Mouse (Mus musculus) neural tube, embryonic 11.5 days (tissue): Measurements from ENCODE around the gene Mag. TPM values are rescaled to one million over a fixed set of nuclear protein-coding genes. Genes with fewer than 3 reads are reported as not detected.
"Not testable (repeated sequence)": the region's sequence is repeated elsewhere in the genome, so short reads cannot be mapped to it uniquely, and the experiment has no call there.

Experiments
- ATAC-seq: fragments of 200-750 bp; cut with Nextera tagmentation; 2 replicates; pipeline ENCODE4 v1.8.0; 2017; ENCODE audit warnings: moderate number of reproducible peaks, mild to moderate bottlenecking, moderate TSS enrichment, moderate library complexity; ENCODE audit not compliant: insufficient read depth, low FRiP score, low TSS enrichment
- DNase-seq: peaks from one replicate; pipeline ENCODE4 v3.0.0-alpha.2; 2015; ENCODE audit warnings: low spot score
- H3K27ac ChIP-seq: fragments of 300-500 bp; sonication (generic); 2 replicates; pipeline ENCODE4 v1.5.1; 2014; ENCODE audit warnings: low read depth, mild to moderate bottlenecking, low read length
- H3K27me3 ChIP-seq: fragments of 300-500 bp; sonication (generic); 2 replicates; pipeline ENCODE4 v1.6.1; 2014; ENCODE audit warnings: mild to moderate bottlenecking, low read length, mixed read lengths; ENCODE audit not compliant: control insufficient read depth, insufficient read depth
- H3K36me3 ChIP-seq: fragments of 300-500 bp; sonication (generic); 2 replicates; pipeline ENCODE4 v1.6.1; 2014; ENCODE audit warnings: mild to moderate bottlenecking, low read length, moderate library complexity, mixed read lengths; ENCODE audit not compliant: control insufficient read depth, insufficient read depth
- H3K4me1 ChIP-seq: fragments of 300-500 bp; sonication (generic); 2 replicates; pipeline ENCODE4 v1.6.1; 2014; ENCODE audit warnings: low read length, mixed read lengths; ENCODE audit not compliant: control insufficient read depth, insufficient read depth
- H3K4me2 ChIP-seq: fragments of 300-500 bp; sonication (generic); 2 replicates; pipeline ENCODE4 v1.6.1; 2014; ENCODE audit warnings: low read depth, mild to moderate bottlenecking, moderate library complexity
- H3K4me3 ChIP-seq: fragments of 300-500 bp; sonication (generic); 2 replicates; pipeline ENCODE4 v1.5.1; 2014; ENCODE audit warnings: low read depth, low read length
- H3K9ac ChIP-seq: fragments of 300-500 bp; sonication (generic); 2 replicates; pipeline ENCODE4 v1.6.1; 2014; ENCODE audit warnings: mild to moderate bottlenecking, low read length
- H3K9me3 ChIP-seq: fragments of 300-500 bp; sonication (generic); 2 replicates; pipeline ENCODE4 v1.6.1; 2016; ENCODE audit warnings: low read length; ENCODE audit not compliant: control insufficient read depth
- WGBS: fragments of 180-500 bp; shearing (Covaris S2); extraction: QIAGEN DNeasy Blood & Tissue Kit; methylation state at CpG from one replicate; pipeline ENCODE4 v1.1.7; 2014; 5-methylcytosine and 5-hydroxymethylcytosine counted together
- polyA plus RNA-seq: library from polyadenylated mRNA; unstranded; fragments of >200 nt; fragmentation: Nextera tagmentation; extraction: Ambion mirVana; gene quantifications from 2 replicates; pipeline ENCODE4 v1.2.1, GENCODE M21; 2014

The Mag gene
- polyA plus RNA-seq, 1 experiment from 2014 or later: 0.41 TPM

DNA sequence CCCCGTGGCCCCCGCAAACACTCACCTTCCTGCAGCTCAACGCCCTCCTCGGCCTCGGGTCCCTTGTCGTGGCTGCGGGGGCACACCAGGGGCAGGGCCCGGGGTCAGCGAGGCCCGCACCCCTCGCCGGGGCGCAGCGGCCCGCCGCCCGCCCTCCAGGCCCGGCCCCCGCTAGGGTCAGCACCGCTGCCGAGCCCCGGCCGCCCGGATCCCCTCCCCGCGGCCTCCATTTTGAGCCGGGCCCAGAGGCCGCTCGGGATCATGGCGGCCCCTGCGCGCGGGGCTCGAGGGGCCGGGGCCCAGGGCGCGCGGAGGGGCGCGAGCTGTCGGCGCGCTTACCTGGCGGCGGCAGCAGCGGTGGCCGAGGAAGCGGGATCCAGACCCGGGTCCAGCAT, 41.7 kb upstream of the Mag start:
- Histone ChIP-seq H3K27me3 (no peaks in the 10 kb centered on the region), H3K4me3 (peak overlapping the region; percentile 99), H3K27ac (peak overlapping the region; percentile 97), H3K9ac (peak overlapping the region; percentile 93), H3K4me2 (peak overlapping the region; percentile 72), H3K9me3 (no peaks in the 10 kb centered on the region), H3K4me1 (peaks cover 12% of the 10 kb centered on the region; the same call in 1 of the 2 replicates), H3K36me3 (peaks cover 13% of the 10 kb centered on the region)
- ATAC-seq (peak; percentile 48), DNase-seq (no peak)
- WGBS: 0% methylated on average over 24 of the region's 49 CpGs

DNA sequence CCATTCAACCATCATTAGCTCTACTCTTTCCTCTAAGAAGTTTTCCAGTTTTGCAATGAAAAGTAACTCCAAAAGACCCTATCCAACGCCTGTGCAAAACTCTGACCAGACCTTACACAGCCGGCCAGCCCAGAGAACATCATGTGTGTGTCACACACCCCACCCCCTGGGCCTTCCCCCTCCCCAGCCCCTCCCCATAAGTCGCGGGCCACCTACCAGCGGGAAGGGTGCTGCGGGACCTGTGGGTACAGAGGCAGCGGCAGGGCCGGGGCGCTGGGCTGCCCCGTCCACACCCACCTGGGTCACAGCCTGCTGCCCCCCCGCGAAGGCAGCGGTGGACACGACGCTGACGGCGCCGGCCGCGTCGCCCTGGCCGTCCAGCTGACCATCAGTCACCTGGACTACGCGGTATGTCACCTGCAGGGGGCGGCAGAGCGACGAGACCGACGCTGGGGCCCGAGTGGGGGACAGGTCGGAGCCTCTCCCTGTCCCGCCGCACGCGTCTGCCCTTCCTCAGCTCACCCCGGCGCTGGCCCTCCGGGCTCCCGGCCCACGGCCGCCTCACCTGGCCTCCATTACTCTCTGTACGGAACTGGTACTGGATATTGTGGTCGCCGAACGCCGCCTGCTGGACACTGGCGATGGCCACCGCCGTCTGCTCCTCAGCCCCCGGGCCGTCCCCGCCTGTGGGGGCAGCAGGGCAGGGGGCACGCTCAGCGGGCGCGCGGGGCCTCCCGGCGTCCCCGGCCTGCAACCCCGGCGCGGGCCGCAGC, 41.1 kb upstream of the Mag start:
- H3K36me3 ChIP-seq: peaks cover 13% of the 10 kb centered on the region

DNA sequence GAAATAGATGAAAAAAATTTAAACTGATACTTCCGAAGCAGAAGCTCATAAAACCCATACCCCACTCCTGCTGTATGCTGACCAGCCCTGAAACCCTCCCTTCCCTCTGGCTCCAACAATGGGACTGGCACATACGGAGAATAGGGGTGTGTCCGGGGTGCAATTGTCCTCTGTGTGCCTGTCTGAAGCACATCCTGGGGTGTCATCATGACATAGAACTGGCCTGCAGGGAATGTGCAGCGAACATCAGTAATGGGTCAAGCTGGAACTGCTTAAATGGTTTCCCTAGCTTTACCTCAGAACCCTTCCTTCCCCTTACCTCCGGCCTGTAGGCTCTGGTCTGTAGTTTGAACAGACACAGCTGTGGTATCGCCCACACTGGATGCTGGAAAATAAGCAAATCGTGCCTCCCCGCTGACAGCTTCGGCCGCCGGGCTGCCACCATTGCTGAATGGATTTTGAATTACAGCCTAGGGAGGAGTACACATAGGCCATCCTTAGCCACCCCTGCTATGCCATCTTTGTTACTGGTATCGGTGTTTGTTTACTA, 40.4 kb upstream of the Mag start:
- H3K9me3 ChIP-seq: no peaks in the 10 kb centered on the region
- H3K27ac ChIP-seq: no peak overlapping the region
- peak overlapping the region; percentile 72 for H3K4me2 ChIP-seq
- ATAC-seq: no peak
- no peak for DNase-seq
- H3K9ac ChIP-seq: no peak overlapping the region
- no peaks in the 10 kb centered on the region for H3K27me3 ChIP-seq
- H3K4me1 ChIP-seq: peaks cover 12% of the 10 kb centered on the region; the same call in 1 of the 2 replicates
- H3K4me3 ChIP-seq: peak overlapping the region; percentile 99
- peaks cover 13% of the 10 kb centered on the region for H3K36me3 ChIP-seq
- WGBS: 85% methylated on average over 12 of the region's 12 CpGs

More for the DNA sequence above, 41.1 kb upstream of the Mag start:
- DNase-seq: peak; percentile 90
- ATAC-seq: peak; percentile 79
- no peaks in the 10 kb centered on the region for H3K27me3 ChIP-seq
- peak overlapping the region; percentile 93 for H3K9ac ChIP-seq
- H3K9me3 ChIP-seq: no peaks in the 10 kb centered on the region
- peak overlapping the region; percentile 97 for H3K27ac ChIP-seq
- peak overlapping the region; percentile 72 for H3K4me2 ChIP-seq
- H3K4me3 ChIP-seq: peak overlapping the region; percentile 99
- H3K4me1 ChIP-seq: peaks cover 12% of the 10 kb centered on the region; the same call in 1 of the 2 replicates
- under 1% methylated on average over 51 of the region's 64 CpGs for WGBS

DNA sequence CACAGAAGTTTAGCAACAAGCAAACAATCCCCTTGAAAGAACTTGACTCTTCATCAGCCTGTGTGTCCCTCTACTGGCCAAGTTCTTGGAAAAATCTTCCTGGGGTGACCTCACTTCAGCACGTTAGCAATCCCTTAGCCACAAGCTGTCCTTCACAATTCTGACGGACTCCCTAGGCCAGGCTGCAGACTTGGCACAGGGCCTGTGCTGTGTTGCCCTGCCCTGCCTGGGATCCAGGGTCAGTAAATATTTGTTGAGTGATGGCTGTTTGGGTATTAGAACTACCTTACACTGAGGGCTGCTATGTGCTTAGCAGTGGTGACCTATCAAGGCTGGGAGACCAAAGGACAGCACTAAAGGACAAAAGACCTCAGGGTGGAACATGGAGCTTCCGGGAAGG, 39.4 kb upstream of the Mag start:
- Histone ChIP-seq H3K9ac (no peak overlapping the region), H3K4me2 (no peak overlapping the region), H3K36me3 (peaks cover 15% of the 10 kb centered on the region), H3K9me3 (no peaks in the 10 kb centered on the region), H3K4me3 (no peak overlapping the region), H3K27ac (no peak overlapping the region), H3K4me1 (peaks cover 12% of the 10 kb centered on the region; the same call in 1 of the 2 replicates), H3K27me3 (no peaks in the 10 kb centered on the region)
- no peak for DNase-seq
- WGBS: 86% methylated on average over 3 of the region's 3 CpGs
- ATAC-seq: no peak

DNA sequence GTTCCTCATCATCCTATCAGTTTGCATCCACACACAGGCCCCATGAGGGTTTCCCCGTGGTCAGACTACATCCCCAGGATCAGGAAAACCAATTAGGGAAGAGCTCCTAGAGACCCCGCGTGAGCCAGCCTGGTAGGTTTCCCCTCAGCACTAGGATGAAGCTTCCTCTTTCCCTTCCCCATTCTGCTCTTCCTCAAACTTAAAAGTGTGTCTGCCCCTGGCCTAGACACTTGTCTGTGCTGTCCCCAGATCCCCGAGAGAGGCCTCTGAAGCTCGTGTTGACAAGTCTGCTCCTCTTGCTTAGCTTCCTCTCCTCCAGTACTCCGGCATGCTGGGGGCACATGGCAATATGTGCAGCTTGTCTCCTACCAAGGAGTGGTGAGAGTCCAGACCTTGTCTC, 38.8 kb upstream of the Mag start:
- Histone ChIP-seq H3K9me3 (no peaks in the 10 kb centered on the region), H3K27me3 (no peaks in the 10 kb centered on the region), H3K4me3 (no peak overlapping the region), H3K4me1 (peaks cover 11% of the 10 kb centered on the region; the same call in 1 of the 2 replicates), H3K27ac (no peak overlapping the region), H3K9ac (no peak overlapping the region), H3K4me2 (no peak overlapping the region), H3K36me3 (peaks cover 15% of the 10 kb centered on the region)
- WGBS: 94% methylated on average over 6 of the region's 6 CpGs
- DNase-seq (no peak), ATAC-seq (no peak)

DNA sequence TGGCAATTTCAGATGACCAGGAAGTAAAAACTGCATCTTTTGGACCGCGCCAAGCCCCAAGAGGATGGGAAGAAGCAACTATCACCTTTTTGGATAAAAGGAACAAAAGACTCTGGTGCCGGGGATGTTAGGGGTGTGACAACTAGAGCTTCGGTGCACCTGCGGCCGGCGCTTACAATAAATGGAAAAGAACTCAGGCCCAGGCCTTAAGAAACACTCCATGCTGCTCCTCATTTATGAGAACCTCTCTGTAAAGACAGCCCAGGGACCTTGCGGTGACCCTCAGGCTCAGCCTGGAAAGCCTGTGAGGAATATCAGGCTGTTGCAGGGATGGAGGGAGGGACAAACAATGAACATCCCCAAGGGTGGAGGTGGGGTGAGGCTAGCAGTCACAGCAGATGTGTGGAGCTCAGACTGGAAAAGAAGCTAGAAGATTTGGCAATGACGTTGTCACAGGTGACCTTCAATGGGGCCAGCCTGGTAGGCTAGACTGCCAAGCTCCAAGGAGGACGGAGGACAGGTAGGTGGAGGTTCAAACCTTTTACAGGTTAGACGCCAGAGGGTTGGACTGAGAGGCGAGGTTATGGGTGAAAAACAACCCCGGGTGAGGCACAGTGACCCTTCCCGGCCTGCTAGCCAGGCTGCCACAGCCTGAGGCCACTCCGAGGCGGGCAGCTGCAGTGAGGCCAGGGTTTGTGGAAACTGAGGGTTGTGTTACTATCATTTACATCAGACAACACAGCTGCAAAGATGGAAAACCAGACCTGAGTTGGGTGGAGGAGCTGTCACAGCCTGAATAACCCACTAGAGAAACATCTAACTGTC, 38.0 kb upstream of the Mag start:
- DNase-seq (no peak), ATAC-seq (no peak)
- Histone ChIP-seq H3K27me3 (no peaks in the 10 kb centered on the region), H3K4me3 (no peak overlapping the region), H3K4me1 (peaks cover 4% of the 10 kb centered on the region; the same call in 1 of the 2 replicates), H3K36me3 (peaks cover 15% of the 10 kb centered on the region), H3K27ac (no peak overlapping the region), H3K9ac (no peak overlapping the region), H3K4me2 (no peak overlapping the region), H3K9me3 (no peaks in the 10 kb centered on the region)
- WGBS: 95% methylated on average over 16 of the region's 16 CpGs

DNA sequence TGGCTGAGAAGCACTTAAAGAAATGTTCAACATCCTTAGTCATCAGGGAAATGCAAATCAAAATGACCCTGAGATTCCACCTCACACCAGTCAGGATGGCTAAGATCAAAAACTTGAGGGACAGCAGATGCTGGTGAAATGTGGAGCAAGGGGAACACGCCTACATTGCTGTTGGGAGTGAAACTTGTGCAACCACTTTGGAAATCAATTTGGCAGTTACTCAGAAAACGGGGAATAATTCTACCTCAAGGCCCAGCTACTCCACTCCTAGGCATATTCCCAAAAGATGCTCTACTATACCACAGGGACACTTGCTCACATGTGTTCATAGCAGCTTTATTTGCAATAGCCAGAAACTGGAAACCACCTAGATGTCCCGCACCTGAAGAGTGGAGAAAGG, 35.2 kb upstream of the Mag start:
- H3K27ac ChIP-seq, H3K9ac ChIP-seq, H3K4me3 ChIP-seq, H3K9me3 ChIP-seq, H3K4me1 ChIP-seq, ATAC-seq, H3K4me2 ChIP-seq, H3K27me3 ChIP-seq, DNase-seq: not testable (repeated sequence)
- peaks cover 15% of the 10 kb centered on the region for H3K36me3 ChIP-seq
- WGBS: 91% methylated on average over 3 of the region's 3 CpGs

DNA sequence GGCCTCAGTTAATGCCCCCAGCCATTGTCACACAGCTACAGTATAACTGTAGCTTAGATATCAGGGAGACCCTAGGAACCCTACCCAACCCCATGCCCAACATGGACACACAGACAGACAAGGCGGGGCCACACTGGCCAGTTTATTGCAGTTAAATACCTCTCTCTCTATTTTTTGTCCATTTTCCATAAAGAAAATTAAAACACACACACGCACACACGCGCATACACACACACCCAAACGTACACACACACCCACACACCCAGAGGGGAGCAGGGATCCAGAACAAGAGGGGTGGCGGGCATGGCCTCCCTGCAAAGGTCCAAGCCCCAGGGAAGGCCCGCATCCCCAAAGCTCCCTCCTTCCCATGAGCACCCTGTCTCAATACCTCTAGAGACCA, 31.2 kb upstream of the Mag start:
- H3K36me3 ChIP-seq: peaks cover 3% of the 10 kb centered on the region; the same call in 1 of the 2 replicates
- ATAC-seq (no peak), DNase-seq (no peak)
- 90% methylated on average over 7 of the region's 7 CpGs for WGBS
- no peak overlapping the region for H3K9ac ChIP-seq
- no peak overlapping the region for H3K27ac ChIP-seq
- no peaks in the 10 kb centered on the region for H3K27me3 ChIP-seq
- H3K4me2 ChIP-seq: no peak overlapping the region
- no peak overlapping the region for H3K4me3 ChIP-seq
- no peaks in the 10 kb centered on the region for H3K9me3 ChIP-seq
- H3K4me1 ChIP-seq: no peaks in the 10 kb centered on the region
